In genomic region chr6:17834493-17834892, GRCm38 (mm10) we compare ENCODE assay signal across 8 mouse cellular contexts.
DNase-seq lines count a peak whose midpoint lies in the region; ATAC-seq and TF ChIP-seq lines count a peak whose summit lies in the region.
"Had no signal": no experiment of that assay in that cellular context is flagged by ENCODE, and none has a peak within 500 bp of the region (broad histone marks: within the 10 kb centered on the region; RNA-seq: fewer than 3 reads in every experiment).

No protein-coding gene starts in this region.

- WGBS in embryonic facial prominence, embryonic 11.5 days = 42% methylated on average over 7 of the region's 7 CpGs
- WGBS in kidney, postnatal 0 days = 41% methylated on average over 7 of the region's 7 CpGs
- WGBS in liver, embryonic 13.5 days (ENCODE audit: insufficient replicate concordance) = 24% methylated on average over 7 of the region's 7 CpGs

- H3K4me3 ChIP-seq in embryonic facial prominence, embryonic 11.5 days (ENCODE audit: low read depth, low read length) = no peak overlapping the region
- H3K4me3 ChIP-seq in kidney, postnatal 0 days (replicated peaks; ENCODE audit: low read depth, low read length) = no peak overlapping the region
- H3K4me3 ChIP-seq in liver, embryonic 13.5 days (replicated peaks) = no peak overlapping the region
- H3K4me3 ChIP-seq: hindbrain, embryonic 15.5 days had no signal

- no peaks in the 10 kb centered on the region for H3K9me3 ChIP-seq in embryonic facial prominence, embryonic 11.5 days (replicated peaks; ENCODE audit: control insufficient read depth, low read length)
- no peaks in the 10 kb centered on the region for H3K9me3 ChIP-seq in kidney, postnatal 0 days (replicated peaks; ENCODE audit: low read length)
- H3K9me3 ChIP-seq in liver, embryonic 13.5 days (replicated peaks) = no peaks in the 10 kb centered on the region
- H3K9me3 ChIP-seq: hindbrain, embryonic 15.5 days had no signal

- peak; percentile 86 for DNase-seq in 3T3-L1 (ENCODE audit: low read depth, low spot score)
- DNase-seq in B cell, adult 2 months = peak; percentile 85 to 87
- DNase-seq in adrenal gland, postnatal 25 days = peak; percentile 81
- DNase-seq in embryonic facial prominence, embryonic 11.5 days (ENCODE audit: low spot score) = peak; percentile 80
- peak; percentile 74 for DNase-seq in kidney, postnatal 0 days (ENCODE audit: low spot score)
- DNase-seq in liver, embryonic 13.5 days = peak; percentile 61
- peak; percentile 54 to 75 for DNase-seq in right cerebral cortex, postnatal 10 days (ENCODE audit: low spot score in 2 of 2)

- no peaks in the 10 kb centered on the region for H3K27me3 ChIP-seq in embryonic facial prominence, embryonic 11.5 days (ENCODE audit: control insufficient read depth, insufficient read depth, low read length)
- H3K27me3 ChIP-seq in kidney, postnatal 0 days (ENCODE audit: insufficient read depth, low read length) = no peaks in the 10 kb centered on the region
- H3K27me3 ChIP-seq in liver, embryonic 13.5 days = no peaks in the 10 kb centered on the region
- H3K27me3 ChIP-seq: hindbrain, embryonic 15.5 days had no signal

- TF ChIP-seq CTCF in kidney, postnatal 0 days (IDR thresholded peaks at IDR 0.05; ENCODE audit: low read depth) = peak; percentile 86

- H3K4me2 ChIP-seq in embryonic facial prominence, embryonic 11.5 days (ENCODE audit: low read depth, low read length) = no peak overlapping the region
- no peak overlapping the region for H3K4me2 ChIP-seq in kidney, postnatal 0 days (ENCODE audit: low read length)
- H3K4me2 ChIP-seq in liver, embryonic 13.5 days = no peak overlapping the region
- H3K4me2 ChIP-seq: hindbrain, embryonic 15.5 days had no signal

- no peaks in the 10 kb centered on the region for H3K4me1 ChIP-seq in embryonic facial prominence, embryonic 11.5 days (ENCODE audit: control insufficient read depth, insufficient read depth, low read length)
- H3K4me1 ChIP-seq in kidney, postnatal 0 days (replicated peaks; ENCODE audit: insufficient read depth, low read length) = no peaks in the 10 kb centered on the region
- peaks cover 9% of the 10 kb centered on the region for H3K4me1 ChIP-seq in liver, embryonic 13.5 days (replicated peaks)
- H3K4me1 ChIP-seq: hindbrain, embryonic 15.5 days had no signal

- no peak overlapping the region for H3K9ac ChIP-seq in embryonic facial prominence, embryonic 11.5 days (replicated peaks; ENCODE audit: low read length)
- no peak overlapping the region for H3K9ac ChIP-seq in kidney, postnatal 0 days (ENCODE audit: low read depth, low read length)
- H3K9ac ChIP-seq in liver, embryonic 13.5 days = no peak overlapping the region
- H3K9ac ChIP-seq: hindbrain, embryonic 15.5 days had no signal

- H3K36me3 ChIP-seq in embryonic facial prominence, embryonic 11.5 days (replicated peaks; ENCODE audit: control insufficient read depth, insufficient read depth, low read depth, low read length) = no peaks in the 10 kb centered on the region
- no peaks in the 10 kb centered on the region for H3K36me3 ChIP-seq in kidney, postnatal 0 days (ENCODE audit: insufficient read depth, low read length)
- 0 out of 2 replicates have a peak, but pooled peaks cover 3% of the 10 kb centered on the region for H3K36me3 ChIP-seq in liver, embryonic 13.5 days

- no peak for ATAC-seq in embryonic facial prominence, embryonic 11.5 days (replicated peaks; ENCODE audit: insufficient number of reproducible peaks, low FRiP score, low TSS enrichment, low read depth)
- ATAC-seq in kidney, postnatal 0 days (replicated peaks; ENCODE audit: low FRiP score, low read depth) = no peak
- no peak for ATAC-seq in liver, embryonic 13.5 days (ENCODE audit: low read depth)

- H3K27ac ChIP-seq in embryonic facial prominence, embryonic 11.5 days (replicated peaks; ENCODE audit: low read depth, low read length) = no peak overlapping the region
- H3K27ac ChIP-seq in kidney, postnatal 0 days = no peak overlapping the region
- H3K27ac ChIP-seq in liver, embryonic 13.5 days = no peak overlapping the region
- H3K27ac ChIP-seq: hindbrain, embryonic 15.5 days had no signal
